Mouse (Mus musculus) midbrain, embryonic 14.5 days (tissue): ENCODE measurements around the gene Rap1b. TPM values are rescaled to one million over a fixed set of nuclear protein-coding genes. Genes with fewer than 3 reads are reported as not detected.

Source experiments
- ATAC-seq: fragments of 200-750 bp; cut with Nextera tagmentation; 2 replicates; pipeline ENCODE4 v1.8.0; 2017; ENCODE audit warnings: moderate number of reproducible peaks, moderate library complexity; ENCODE audit not compliant: low FRiP score, low TSS enrichment
- DNase-seq: peaks from one replicate; pipeline ENCODE4 v3.0.0-alpha.2; 2015
- H3K27ac ChIP-seq: fragments of 300-500 bp; sonication (generic); replicated peaks from 2 replicates; pipeline ENCODE4 v1.5.1; 2014; ENCODE audit warnings: mild to moderate bottlenecking, low read depth, low read length, moderate library complexity
- H3K27me3 ChIP-seq: fragments of 300-500 bp; sonication (generic); 2 replicates; pipeline ENCODE4 v1.6.1; 2014; ENCODE audit warnings: low read length, control low read depth, mixed read lengths; ENCODE audit not compliant: control insufficient read depth, insufficient read depth
- H3K36me3 ChIP-seq: fragments of 300-500 bp; sonication (generic); 2 replicates; pipeline ENCODE4 v1.6.1; 2014; ENCODE audit warnings: low read length, control low read depth; ENCODE audit not compliant: control insufficient read depth, insufficient read depth
- H3K4me1 ChIP-seq: fragments of 300-500 bp; sonication (generic); 2 replicates; pipeline ENCODE4 v1.6.1; 2014; ENCODE audit warnings: mild to moderate bottlenecking, antibody characterized with exemption, low read length, control low read depth; ENCODE audit not compliant: control insufficient read depth, insufficient read depth
- H3K4me2 ChIP-seq: fragments of 300-500 bp; sonication (generic); 2 replicates; pipeline ENCODE4 v1.6.1; 2014; ENCODE audit warnings: mild to moderate bottlenecking, low read length, moderate library complexity
- H3K4me3 ChIP-seq: fragments of 300-500 bp; sonication (generic); replicated peaks from 2 replicates; pipeline ENCODE4 v1.5.1; 2014; ENCODE audit warnings: low read depth, low read length
- H3K9ac ChIP-seq: fragments of 300-500 bp; sonication (generic); replicated peaks from 2 replicates; pipeline ENCODE4 v1.6.1; 2014; ENCODE audit warnings: mild to moderate bottlenecking, low read length, moderate library complexity
- H3K9me3 ChIP-seq: fragments of 300-500 bp; sonication (generic); 2 replicates; pipeline ENCODE4 v1.6.1; 2016; ENCODE audit warnings: low read length, control low read depth, mixed read lengths; ENCODE audit not compliant: control insufficient read depth
- WGBS: fragments of 180-500 bp; shearing (Covaris S2); extraction: QIAGEN DNeasy Blood & Tissue Kit; methylation state at CpG from one replicate; pipeline ENCODE4 v1.1.7; 2014; 5-methylcytosine and 5-hydroxymethylcytosine counted together
- polyA plus RNA-seq: library from polyadenylated mRNA; unstranded; fragments of >200 nt; fragmentation: Nextera tagmentation; extraction: Ambion mirVana; gene quantifications from 2 replicates; pipeline ENCODE4 v1.2.1, GENCODE M21; 2014

Gene Rap1b
- polyA plus RNA-seq, 1 experiment from 2014 or later: 185 TPM

DNA sequence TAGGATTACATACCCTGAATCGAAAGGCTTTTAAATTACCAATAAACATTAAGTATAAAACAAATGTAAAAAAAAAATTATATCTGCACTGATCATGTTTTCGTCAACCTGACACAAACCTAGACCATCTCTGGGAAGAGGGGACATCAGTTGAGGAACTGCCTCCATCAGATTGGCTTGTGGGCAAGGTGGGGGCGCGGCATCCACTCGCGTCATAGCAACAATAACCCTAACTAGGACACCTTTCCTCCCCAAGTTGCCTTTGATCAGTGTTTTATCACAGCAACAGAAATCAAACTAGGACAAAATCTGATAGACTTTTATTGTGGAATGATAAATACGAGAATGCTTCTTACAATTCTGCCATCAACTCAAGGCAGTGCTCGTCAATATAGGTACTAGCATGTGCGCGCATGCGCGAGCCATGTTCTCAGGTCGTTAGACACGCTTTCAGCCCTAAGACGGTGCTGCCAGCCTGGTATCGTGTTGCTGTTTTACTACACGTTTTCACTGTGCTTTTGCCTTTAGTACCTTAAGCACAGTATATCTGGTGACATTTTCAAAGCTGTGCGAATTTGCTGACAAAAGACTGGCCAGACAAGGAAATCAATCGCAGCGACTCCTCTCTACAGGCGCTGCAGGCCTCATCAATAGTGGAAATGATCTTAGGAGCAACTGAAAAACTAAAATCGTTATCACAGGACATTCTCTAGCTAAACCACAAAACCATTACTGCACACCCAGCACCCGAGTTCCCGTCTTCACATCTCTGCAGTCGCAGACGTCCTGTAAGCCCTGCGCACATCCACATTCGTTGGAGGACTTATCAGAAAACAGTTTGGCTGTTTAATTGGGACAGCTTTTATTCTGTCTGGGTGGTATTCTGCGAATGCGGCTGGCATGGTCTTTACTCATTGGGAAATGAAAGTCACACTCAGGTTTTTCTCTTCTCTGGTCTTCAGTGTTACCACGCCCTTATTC lies 41.7 kb downstream of the Rap1b start:
- peak; percentile 4 for DNase-seq
- H3K27me3 ChIP-seq: no peaks in the 10 kb centered on the region
- 90% methylated on average over 31 of the region's 31 CpGs for WGBS
- no peak overlapping the region for H3K4me3 ChIP-seq
- no peak overlapping the region for H3K9ac ChIP-seq
- no peak overlapping the region for H3K4me2 ChIP-seq
- no peaks in the 10 kb centered on the region for H3K9me3 ChIP-seq
- no peaks in the 10 kb centered on the region for H3K36me3 ChIP-seq
- no peaks in the 10 kb centered on the region for H3K4me1 ChIP-seq
- H3K27ac ChIP-seq: no peak overlapping the region
- no peak for ATAC-seq

DNA sequence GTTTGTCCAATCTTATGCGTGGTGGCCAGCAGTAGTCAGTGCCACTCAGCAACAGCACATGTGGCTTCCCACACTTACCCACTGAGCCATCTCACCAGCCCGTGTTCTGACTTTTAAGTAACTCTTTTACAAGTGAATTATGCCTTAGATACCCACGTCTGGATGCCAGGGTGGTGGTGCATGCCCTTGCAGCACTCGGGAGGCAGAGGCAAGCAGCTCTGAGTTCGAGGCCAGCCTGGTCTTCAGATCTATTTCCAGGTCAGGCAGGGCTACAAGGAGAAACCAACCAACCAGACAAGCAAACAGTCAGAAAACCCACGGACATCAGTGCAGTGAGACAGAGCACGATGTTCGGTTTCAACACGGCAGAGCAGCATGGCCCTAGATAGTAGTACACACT lies 43.9 kb downstream of the Rap1b start:
- no peaks in the 10 kb centered on the region for H3K9me3 ChIP-seq
- no peak overlapping the region for H3K4me3 ChIP-seq
- H3K27me3 ChIP-seq: no peaks in the 10 kb centered on the region
- ATAC-seq (no peak), DNase-seq (no peak)
- no peak overlapping the region for H3K4me2 ChIP-seq
- H3K9ac ChIP-seq: no peak overlapping the region
- no peaks in the 10 kb centered on the region for H3K4me1 ChIP-seq
- WGBS: 95% methylated on average over 9 of the region's 9 CpGs
- no peak overlapping the region for H3K27ac ChIP-seq
- no peaks in the 10 kb centered on the region for H3K36me3 ChIP-seq

DNA sequence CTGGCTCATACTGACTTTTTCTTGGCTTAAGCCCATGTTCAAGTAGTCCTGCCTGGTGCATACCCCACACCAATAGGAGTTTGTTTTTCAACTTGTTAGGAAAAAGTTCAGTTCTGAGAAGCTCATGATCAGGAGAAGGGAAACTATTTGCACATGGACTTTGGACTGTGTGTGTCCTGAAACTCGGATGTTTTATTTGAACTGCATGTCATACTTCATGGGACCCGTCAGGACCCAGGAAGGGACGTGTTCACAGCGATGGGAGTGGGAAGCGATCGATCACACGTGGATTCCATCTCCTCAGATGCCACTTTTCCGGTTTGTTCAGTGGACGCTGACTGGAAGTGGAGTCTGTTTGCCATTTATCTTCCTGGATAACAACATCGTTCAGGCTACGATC lies 46.0 kb downstream of the Rap1b start:
- Histone ChIP-seq H3K27me3 (no peaks in the 10 kb centered on the region), H3K4me1 (no peaks in the 10 kb centered on the region), H3K36me3 (no peaks in the 10 kb centered on the region), H3K9me3 (peaks cover 3% of the 10 kb centered on the region; the same call in 1 of the 2 replicates), H3K27ac (no peak overlapping the region), H3K4me2 (no peak overlapping the region), H3K4me3 (no peak overlapping the region), H3K9ac (no peak overlapping the region)
- ATAC-seq: no peak
- 91% methylated on average over 11 of the region's 11 CpGs for WGBS
- DNase-seq: no peak

GRCm38 (mm10) chr10:117798436-117799035 lies 47.3 kb downstream of the Rap1b start:
- no peaks in the 10 kb centered on the region for H3K36me3 ChIP-seq
- H3K27ac ChIP-seq: no peak overlapping the region
- DNase-seq: no peak
- no peaks in the 10 kb centered on the region for H3K27me3 ChIP-seq
- H3K4me2 ChIP-seq: no peak overlapping the region
- no peak overlapping the region for H3K9ac ChIP-seq
- no peak for ATAC-seq
- WGBS: 89% methylated on average over 6 of the region's 6 CpGs
- peaks cover 3% of the 10 kb centered on the region; the same call in 1 of the 2 replicates for H3K9me3 ChIP-seq
- no peak overlapping the region for H3K4me3 ChIP-seq
- H3K4me1 ChIP-seq: no peaks in the 10 kb centered on the region

DNA sequence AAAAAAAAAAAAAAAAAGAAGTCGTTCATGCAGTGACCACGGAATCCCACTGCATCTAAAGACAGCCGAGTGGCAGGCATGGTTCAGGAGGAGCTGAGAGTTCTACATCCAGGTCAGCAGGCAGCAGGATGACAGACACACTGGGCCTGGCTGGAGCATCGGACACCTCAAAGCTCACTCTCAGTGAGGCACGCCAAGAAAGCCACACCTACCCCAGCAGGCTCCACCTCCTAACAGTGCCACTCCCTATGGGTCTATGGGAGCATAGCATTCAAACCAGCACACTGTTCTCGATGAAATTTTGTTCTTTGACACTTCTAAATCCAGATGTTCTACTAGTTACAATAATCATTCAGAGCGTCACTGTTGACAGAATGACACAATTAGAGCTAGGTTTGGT lies 48.2 kb downstream of the Rap1b start:
- Histone ChIP-seq H3K4me1 (peaks cover 5% of the 10 kb centered on the region; the same call in 1 of the 2 replicates), H3K4me2 (no peak overlapping the region), H3K27me3 (no peaks in the 10 kb centered on the region), H3K9me3 (peaks cover 3% of the 10 kb centered on the region; the same call in 1 of the 2 replicates), H3K9ac (no peak overlapping the region), H3K36me3 (no peaks in the 10 kb centered on the region), H3K4me3 (no peak overlapping the region), H3K27ac (no peak overlapping the region)
- DNase-seq (no peak), ATAC-seq (no peak)
- WGBS: 76% methylated on average over 7 of the region's 7 CpGs

DNA sequence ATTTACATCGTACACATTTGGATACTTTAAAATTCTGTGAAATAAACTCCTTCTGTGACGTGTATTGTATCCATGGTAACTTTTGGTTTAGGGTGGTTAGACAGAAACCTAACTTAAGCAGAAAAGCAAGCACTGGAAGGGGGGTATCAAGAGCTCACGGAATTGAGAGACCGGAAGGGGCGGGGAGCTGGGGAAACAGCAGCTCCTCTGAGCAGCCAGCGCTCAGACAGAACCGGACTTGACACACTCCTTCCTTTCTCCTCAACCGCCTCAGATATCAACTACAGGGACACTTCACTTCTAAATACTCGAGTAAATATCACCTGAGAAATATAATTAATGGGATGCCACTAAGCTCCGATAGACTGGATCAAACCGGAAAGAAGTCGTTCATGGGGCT lies 48.7 kb downstream of the Rap1b start:
- ATAC-seq: no peak
- H3K9me3 ChIP-seq: peaks cover 3% of the 10 kb centered on the region; the same call in 1 of the 2 replicates
- H3K36me3 ChIP-seq: no peaks in the 10 kb centered on the region
- H3K4me2 ChIP-seq: no peak overlapping the region
- H3K27me3 ChIP-seq: no peaks in the 10 kb centered on the region
- peaks cover 5% of the 10 kb centered on the region; the same call in 1 of the 2 replicates for H3K4me1 ChIP-seq
- DNase-seq: no peak
- WGBS: 90% methylated on average over 12 of the region's 12 CpGs
- no peak overlapping the region for H3K27ac ChIP-seq
- H3K9ac ChIP-seq: no peak overlapping the region
- H3K4me3 ChIP-seq: no peak overlapping the region

- peaks cover 3% of the 10 kb centered on the region; the same call in 1 of the 2 replicates for H3K9me3 ChIP-seq
- WGBS: 95% methylated on average over 7 of the region's 7 CpGs
- no peak overlapping the region for H3K27ac ChIP-seq
- no peaks in the 10 kb centered on the region for H3K27me3 ChIP-seq
- H3K4me1 ChIP-seq: peaks cover 14% of the 10 kb centered on the region
- DNase-seq: peak; percentile 3
- no peak overlapping the region for H3K4me2 ChIP-seq
- no peak for ATAC-seq
- H3K9ac ChIP-seq: no peak overlapping the region
- H3K4me3 ChIP-seq: no peak overlapping the region
- no peaks in the 10 kb centered on the region for H3K36me3 ChIP-seq
Observed at GRCm38 (mm10) chr10:117796181-117796580, 49.7 kb downstream of the Rap1b start.

GRCm38 (mm10) chr10:117795206-117795605 lies 50.6 kb downstream of the Rap1b start:
- no peaks in the 10 kb centered on the region for H3K36me3 ChIP-seq

More at GRCm38 (mm10) chr10:117795206-117795605, 50.6 kb downstream of the Rap1b start:
- Histone ChIP-seq H3K4me1 (peaks cover 14% of the 10 kb centered on the region), H3K4me3 (no peak overlapping the region), H3K4me2 (no peak overlapping the region), H3K9me3 (peaks cover 3% of the 10 kb centered on the region; the same call in 1 of the 2 replicates), H3K27me3 (no peaks in the 10 kb centered on the region), H3K27ac (no peak overlapping the region), H3K9ac (no peak overlapping the region)
- DNase-seq (no peak), ATAC-seq (no peak)
- 79% methylated on average over 4 of the region's 4 CpGs for WGBS
